Mouse (Mus musculus): ENCODE data around the gene Gclm. TPM values are rescaled to one million over a fixed set of nuclear protein-coding genes. Genes with fewer than 3 reads are reported as not detected.
"Not testable (repeated sequence)": the region's sequence is repeated elsewhere in the genome, so short reads cannot be mapped to it uniquely, and the experiment has no call there.

Gclm gene
- polyA plus RNA-seq, 1 experiment from 2014 or later = 382 TPM

GRCm38 (mm10) chr3:122221240-122222036 lies 23.9 kb upstream of the Gclm start:
- H3K36me3 ChIP-seq (ENCODE audit: control insufficient read depth, insufficient read depth) = no peaks in the 10 kb centered on the region
- H3K9ac ChIP-seq (ENCODE audit: low read depth, low read length) = no peak overlapping the region
- no peak overlapping the region for H3K4me2 ChIP-seq (replicated peaks; ENCODE audit: low read depth)
- H3K27me3 ChIP-seq (replicated peaks; ENCODE audit: control insufficient read depth, insufficient read depth, low read length) = no peaks in the 10 kb centered on the region
- no peaks in the 10 kb centered on the region for H3K4me1 ChIP-seq (replicated peaks; ENCODE audit: control insufficient read depth, insufficient read depth, low read length)
- no peak overlapping the region for H3K27ac ChIP-seq (ENCODE audit: low read depth, low read length)
- no peaks in the 10 kb centered on the region for H3K9me3 ChIP-seq (ENCODE audit: control insufficient read depth)
- peak; percentile 79 for ATAC-seq
- 53% methylated on average over 3 of the region's 3 CpGs for WGBS
- TF ChIP-seq CTCF (IDR thresholded peaks at IDR 0.05; ENCODE audit: low read depth) = no peak
- H3K4me3 ChIP-seq (ENCODE audit: low read depth, low read length) = no peak overlapping the region

DNA sequence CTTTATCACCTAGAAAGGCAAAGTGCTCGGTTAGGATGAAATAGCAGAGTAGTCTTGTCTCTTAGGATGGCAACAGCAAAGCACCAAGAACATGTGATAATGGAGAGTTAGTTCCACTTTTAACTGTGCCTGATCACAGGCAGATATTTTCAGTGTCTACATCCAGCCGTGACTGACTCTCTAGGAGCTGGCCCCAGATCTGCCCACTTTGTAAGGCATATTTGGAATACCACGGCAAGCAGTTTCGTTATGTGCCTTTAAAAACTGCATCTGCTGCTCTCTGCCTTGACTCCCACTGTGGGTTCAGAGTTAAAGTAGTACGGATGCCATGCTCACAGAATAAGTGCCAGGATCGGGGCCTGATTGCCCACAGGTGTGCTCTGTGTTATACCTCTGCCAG lies 18.4 kb upstream of the Gclm start:
- H3K9me3 ChIP-seq (ENCODE audit: control insufficient read depth); H3K4me3 ChIP-seq (ENCODE audit: low read depth, low read length); H3K4me2 ChIP-seq (replicated peaks; ENCODE audit: low read depth); H3K36me3 ChIP-seq (ENCODE audit: control insufficient read depth, insufficient read depth); H3K27ac ChIP-seq (ENCODE audit: low read depth, low read length); ATAC-seq; H3K9ac ChIP-seq (ENCODE audit: low read depth, low read length); H3K27me3 ChIP-seq (replicated peaks; ENCODE audit: control insufficient read depth, insufficient read depth, low read length); H3K4me1 ChIP-seq (replicated peaks; ENCODE audit: control insufficient read depth, insufficient read depth, low read length): not testable (repeated sequence)
- 62% methylated on average over 6 of the region's 6 CpGs for WGBS

- no peak overlapping the region for H3K4me3 ChIP-seq (ENCODE audit: low read depth, low read length)
- ATAC-seq = peak; percentile 78
- WGBS = 29% methylated on average over 1 of the region's 1 CpGs
- no peaks in the 10 kb centered on the region for H3K9me3 ChIP-seq (ENCODE audit: control insufficient read depth)
- no peak for TF ChIP-seq CTCF (IDR thresholded peaks at IDR 0.05; ENCODE audit: low read depth)
- H3K9ac ChIP-seq (ENCODE audit: low read depth, low read length) = no peak overlapping the region
- no peaks in the 10 kb centered on the region for H3K36me3 ChIP-seq (ENCODE audit: control insufficient read depth, insufficient read depth)
- no peaks in the 10 kb centered on the region for H3K27me3 ChIP-seq (replicated peaks; ENCODE audit: control insufficient read depth, insufficient read depth, low read length)
- no peaks in the 10 kb centered on the region for H3K4me1 ChIP-seq (replicated peaks; ENCODE audit: control insufficient read depth, insufficient read depth, low read length)
- H3K4me2 ChIP-seq (replicated peaks; ENCODE audit: low read depth) = no peak overlapping the region
- H3K27ac ChIP-seq (ENCODE audit: low read depth, low read length) = no peak overlapping the region
Measured at GRCm38 (mm10) chr3:122235772-122236171, 9.6 kb upstream of the Gclm start.

GRCm38 (mm10) chr3:122242876-122243275 lies 2.5 kb upstream of the Gclm start:
- no peak for TF ChIP-seq CTCF (IDR thresholded peaks at IDR 0.05; ENCODE audit: low read depth)
- H3K36me3 ChIP-seq (ENCODE audit: control insufficient read depth, insufficient read depth) = no peaks in the 10 kb centered on the region
- ATAC-seq = no peak
- WGBS = 53% methylated on average over 6 of the region's 6 CpGs
- no peaks in the 10 kb centered on the region for H3K4me1 ChIP-seq (replicated peaks; ENCODE audit: control insufficient read depth, insufficient read depth, low read length)
- no peak overlapping the region for H3K9ac ChIP-seq (ENCODE audit: low read depth, low read length)
- no peak overlapping the region for H3K27ac ChIP-seq (ENCODE audit: low read depth, low read length)
- H3K9me3 ChIP-seq (ENCODE audit: control insufficient read depth) = no peaks in the 10 kb centered on the region
- H3K27me3 ChIP-seq (replicated peaks; ENCODE audit: control insufficient read depth, insufficient read depth, low read length) = no peaks in the 10 kb centered on the region
- H3K4me3 ChIP-seq (ENCODE audit: low read depth, low read length) = no peak overlapping the region
- no peak overlapping the region for H3K4me2 ChIP-seq (replicated peaks; ENCODE audit: low read depth)

DNA sequence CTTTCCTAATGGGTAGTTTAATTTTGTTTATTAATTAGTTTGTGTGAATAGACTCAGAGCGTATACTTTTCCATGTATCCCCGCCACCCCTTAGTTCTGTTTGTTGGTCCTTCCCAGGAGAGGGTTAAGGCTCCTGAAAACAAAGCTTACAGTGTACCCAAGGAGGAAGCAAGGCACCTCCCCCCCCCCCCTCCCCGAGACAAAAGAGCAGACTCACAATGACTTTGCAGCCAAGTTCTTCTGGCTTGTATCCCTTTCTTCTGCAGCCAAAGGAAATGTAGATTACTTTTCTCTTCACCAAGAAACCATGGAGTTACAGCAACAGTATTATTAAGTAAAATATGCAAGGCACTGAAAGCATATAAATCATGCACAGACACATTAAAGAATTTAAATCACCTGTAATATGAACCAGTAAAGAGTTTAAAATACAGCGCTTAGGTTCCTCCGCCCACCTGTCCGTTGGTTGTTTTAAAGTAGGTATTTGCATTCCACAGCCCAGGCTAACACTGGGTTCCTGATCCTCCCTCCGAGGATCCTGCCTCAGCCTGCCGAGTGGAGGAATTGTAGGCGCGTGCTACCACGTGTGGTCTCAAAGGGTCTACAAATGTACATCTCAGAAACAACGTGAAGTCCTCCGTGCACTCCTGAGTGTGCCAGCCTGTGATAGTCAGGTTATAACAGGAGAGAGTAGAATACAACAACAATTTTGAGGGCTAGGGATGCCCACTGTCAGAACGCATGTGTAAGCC lies 1.8 kb upstream of the Gclm start:
- Histone ChIP-seq H3K27ac (ENCODE audit: low read depth, low read length) (no peak overlapping the region), H3K9me3 (ENCODE audit: control insufficient read depth) (no peaks in the 10 kb centered on the region), H3K4me1 (replicated peaks; ENCODE audit: control insufficient read depth, insufficient read depth, low read length) (no peaks in the 10 kb centered on the region), H3K36me3 (ENCODE audit: control insufficient read depth, insufficient read depth) (no peaks in the 10 kb centered on the region), H3K27me3 (replicated peaks; ENCODE audit: control insufficient read depth, insufficient read depth, low read length) (no peaks in the 10 kb centered on the region), H3K9ac (ENCODE audit: low read depth, low read length) (no peak overlapping the region), H3K4me2 (replicated peaks; ENCODE audit: low read depth) (no peak overlapping the region), H3K4me3 (ENCODE audit: low read depth, low read length) (no peak overlapping the region)
- ATAC-seq = no peak
- 60% methylated on average over 14 of the region's 14 CpGs for WGBS
- TF ChIP-seq CTCF (IDR thresholded peaks at IDR 0.05; ENCODE audit: low read depth) = no peak

- 36% methylated on average over 6 of the region's 6 CpGs for WGBS
- H3K27ac ChIP-seq (ENCODE audit: low read depth, low read length) = no peak overlapping the region
- H3K9ac ChIP-seq (ENCODE audit: low read depth, low read length) = no peak overlapping the region
- no peaks in the 10 kb centered on the region for H3K36me3 ChIP-seq (ENCODE audit: control insufficient read depth, insufficient read depth)
- TF ChIP-seq CTCF (IDR thresholded peaks at IDR 0.05; ENCODE audit: low read depth) = no peak
- no peaks in the 10 kb centered on the region for H3K4me1 ChIP-seq (replicated peaks; ENCODE audit: control insufficient read depth, insufficient read depth, low read length)
- no peaks in the 10 kb centered on the region for H3K27me3 ChIP-seq (replicated peaks; ENCODE audit: control insufficient read depth, insufficient read depth, low read length)
- H3K4me3 ChIP-seq (ENCODE audit: low read depth, low read length) = no peak overlapping the region
- no peak for ATAC-seq
- H3K9me3 ChIP-seq (ENCODE audit: control insufficient read depth) = no peaks in the 10 kb centered on the region
- H3K4me2 ChIP-seq (replicated peaks; ENCODE audit: low read depth) = peak overlapping the region; percentile 89
Measured at GRCm38 (mm10) chr3:122244759-122245158, 598 bp upstream of the Gclm start.

All from intestine, postnatal 0 days (tissue).